ENCODE assay signal across 18 mouse cellular contexts in the genomic region with DNA sequence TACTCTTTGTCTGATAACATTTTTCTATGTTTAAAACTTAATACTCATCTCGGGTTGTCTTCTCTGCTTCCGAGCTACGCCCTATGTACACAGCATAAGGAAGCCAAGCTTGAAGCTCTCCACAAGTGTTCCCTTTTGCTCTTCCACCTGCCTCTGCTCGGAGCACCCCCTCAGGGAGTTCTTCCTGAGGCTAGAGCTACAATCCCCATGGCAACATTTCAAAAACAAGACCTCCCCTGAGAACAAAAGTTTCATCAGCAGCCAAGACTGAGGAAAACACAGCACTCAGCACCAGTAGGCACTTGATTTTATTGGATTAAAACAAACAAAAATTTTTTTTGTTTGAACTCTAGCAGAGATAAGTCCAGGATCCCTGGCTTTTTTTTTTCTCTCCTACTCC. TPM values are rescaled to one million over a fixed set of nuclear protein-coding genes. Genes with fewer than 3 reads are reported as not detected.
DNase-seq lines count a peak whose midpoint lies in the region; ATAC-seq and TF ChIP-seq lines count a peak whose summit lies in the region.
"Had no signal": no experiment of that assay in that cellular context is flagged by ENCODE, and none has a peak within 500 bp of the region (broad histone marks: within the 10 kb centered on the region; RNA-seq: fewer than 3 reads in every experiment).

No protein-coding gene starts in this region.

- H3K9me3 ChIP-seq in midbrain, postnatal 0 days (ENCODE audit: low read length), result no peaks in the 10 kb centered on the region
- no peaks in the 10 kb centered on the region for H3K9me3 ChIP-seq in midbrain, embryonic 11.5 days (ENCODE audit: control insufficient read depth, low read length)
- H3K9me3 ChIP-seq: embryonic facial prominence, embryonic 12.5 days; forebrain, embryonic 10.5 days; neural tube, embryonic 12.5 days; stomach, embryonic 15.5 days had no signal

- DNase-seq in embryo, embryonic 10.5 days (ENCODE audit: low spot score), result peak; percentile 8
- DNase-seq in embryo, embryonic 11 days, result no peak
- DNase-seq in layer of hippocampus, adult 2 months (ENCODE audit: low spot score in 2 of 2), result no peak
- DNase-seq in layer of hippocampus, postnatal 25 days (ENCODE audit: extremely low spot score in 1 of 2, low spot score in 1 of 2), result no peak
- DNase-seq in midbrain, postnatal 0 days (ENCODE audit: low spot score), result peak; percentile 61
- DNase-seq in midbrain, embryonic 11.5 days (ENCODE audit: low spot score, missing footprints), result no peak
- DNase-seq in retina, postnatal 1 day, result peak; percentile 12
- DNase-seq: B cell, adult 2 months; right cerebral cortex, adult 18-20 months; spleen, adult 18-20 months; thymus, postnatal 36 days had no signal

- H3K9ac ChIP-seq in midbrain, postnatal 0 days (replicated peaks; ENCODE audit: low read length, poor library complexity, severe bottlenecking), result no peak overlapping the region
- H3K9ac ChIP-seq in midbrain, embryonic 11.5 days (ENCODE audit: low read length), result no peak overlapping the region
- H3K9ac ChIP-seq: embryonic facial prominence, embryonic 12.5 days; neural tube, embryonic 12.5 days; stomach, embryonic 15.5 days had no signal

- no peaks in the 10 kb centered on the region for H3K27me3 ChIP-seq in midbrain, postnatal 0 days (ENCODE audit: insufficient read depth, low read length)
- no peaks in the 10 kb centered on the region for H3K27me3 ChIP-seq in midbrain, embryonic 11.5 days (ENCODE audit: control insufficient read depth, insufficient read depth, low read length)
- H3K27me3 ChIP-seq: embryonic facial prominence, embryonic 12.5 days; neural tube, embryonic 12.5 days; stomach, embryonic 15.5 days had no signal

- TF ChIP-seq CTCF in layer of hippocampus, adult 2 months (conservative IDR thresholded peaks at IDR 0.05), result no peak
- TF ChIP-seq CTCF in midbrain, postnatal 0 days (IDR thresholded peaks at IDR 0.05), result no peak

- H3K4me1 ChIP-seq in midbrain, postnatal 0 days (ENCODE audit: insufficient read depth, low read length), result no peaks in the 10 kb centered on the region
- H3K4me1 ChIP-seq in midbrain, embryonic 11.5 days (ENCODE audit: control insufficient read depth, insufficient read depth, low read length), result no peaks in the 10 kb centered on the region
- H3K4me1 ChIP-seq: embryonic facial prominence, embryonic 12.5 days; neural tube, embryonic 12.5 days; stomach, embryonic 15.5 days had no signal

- H3K4me2 ChIP-seq in midbrain, postnatal 0 days (ENCODE audit: low read depth, low read length, poor library complexity, severe bottlenecking), result no peak overlapping the region
- H3K4me2 ChIP-seq in midbrain, embryonic 11.5 days, result no peak overlapping the region
- H3K4me2 ChIP-seq: embryonic facial prominence, embryonic 12.5 days; neural tube, embryonic 12.5 days; stomach, embryonic 15.5 days had no signal

- WGBS in midbrain, postnatal 0 days, result 34% methylated on average over 4 of the region's 4 CpGs
- 75% methylated on average over 4 of the region's 4 CpGs for WGBS in midbrain, embryonic 11.5 days

- no peaks in the 10 kb centered on the region for H3K36me3 ChIP-seq in midbrain, postnatal 0 days (ENCODE audit: insufficient read depth, low read length)
- no peaks in the 10 kb centered on the region for H3K36me3 ChIP-seq in midbrain, embryonic 11.5 days (ENCODE audit: control insufficient read depth, insufficient read depth, low read length)
- H3K36me3 ChIP-seq: embryonic facial prominence, embryonic 12.5 days; forebrain, embryonic 10.5 days; neural tube, embryonic 12.5 days; stomach, embryonic 15.5 days had no signal

- H3K27ac ChIP-seq in layer of hippocampus, adult 2 months, result peak overlapping the region; percentile 28; the same call in 1 of the 2 replicates
- no peak overlapping the region for H3K27ac ChIP-seq in midbrain, postnatal 0 days (ENCODE audit: low read depth, low read length)
- H3K27ac ChIP-seq in midbrain, embryonic 11.5 days (ENCODE audit: low read depth, low read length), result no peak overlapping the region
- H3K27ac ChIP-seq: embryonic facial prominence, embryonic 12.5 days; forebrain, embryonic 10.5 days; macrophage; neural tube, embryonic 12.5 days; stomach, embryonic 15.5 days had no signal

- no peak for ATAC-seq in midbrain, postnatal 0 days (ENCODE audit: low FRiP score)
- ATAC-seq in midbrain, embryonic 11.5 days (ENCODE audit: low FRiP score), result no peak
- ATAC-seq in activated CD4-positive, CD25-positive, alpha-beta regulatory T cell, adult 4 months, result no peak
- ATAC-seq: intestine, embryonic 16.5 days had no signal

- no peak overlapping the region for H3K4me3 ChIP-seq in layer of hippocampus, adult 2 months
- H3K4me3 ChIP-seq in midbrain, postnatal 0 days (ENCODE audit: low read depth, low read length), result no peak overlapping the region
- no peak overlapping the region for H3K4me3 ChIP-seq in midbrain, embryonic 11.5 days (ENCODE audit: low read depth, low read length)
- H3K4me3 ChIP-seq: embryonic facial prominence, embryonic 12.5 days; forebrain, embryonic 10.5 days; neural tube, embryonic 12.5 days; stomach, embryonic 15.5 days had no signal

RNA-seq across cellular contexts. Expression of gene Clstn2, which starts 37.3 kb away (rescaled TPM):
- 100 to 1,000 TPM; 148 to 162 TPM for total RNA-seq in layer of hippocampus, adult 2 months (2021)
- total RNA-seq in layer of hippocampus, postnatal 25 days (2021), result 100 to 1,000 TPM; 138 to 161 TPM
- total RNA-seq in midbrain, postnatal 0 days (2014; rRNA removed), result 45.7 and 52.0 TPM in 2 replicates
- polyA plus RNA-seq in midbrain, postnatal 0 days (2015; fragmentation: Nextera tagmentation; extraction: Ambion mirVana), result 9.2 and 9.8 TPM in 2 replicates
- polyA plus RNA-seq in midbrain, embryonic 11.5 days (2014; fragmentation: Nextera tagmentation; extraction: Ambion mirVana), result 1.6 and 1.7 TPM in 2 replicates
- not detected for polyA plus RNA-seq in activated CD4-positive, CD25-positive, alpha-beta regulatory T cell, adult 4 months (2017; shearing (Covaris generic))
- polyA plus RNA-seq: macrophage had no signal

Comparison
In these comparisons a context has a peak if more than half of its experiments do, and no peak if none do; other contexts are left out.
1. DNase-seq: peak in embryo, embryonic 10.5 days (single experiment), midbrain, postnatal 0 days (single experiment) and retina, postnatal 1 day (single experiment); none in embryo, embryonic 11 days (single experiment), layer of hippocampus, adult 2 months (0 of 2), layer of hippocampus, postnatal 25 days (0 of 2) and midbrain, embryonic 11.5 days (single experiment).